Mouse (Mus musculus): ENCODE data around the gene Btbd17.

The Btbd17 gene

GRCm38 (mm10) chr11:114795848-114796322 is at the start of gene Btbd17:
TSS of gene Btbd17 (minus strand) at chr11:114795945.
- ATAC-seq (ENCODE audit: low TSS enrichment): peak; percentile 15; the same call in 1 of the 2 replicates

- ATAC-seq (ENCODE audit: low TSS enrichment): no peak
Observed at GRCm38 (mm10) chr11:114844464-114845220, 48.9 kb upstream of the Btbd17 start.

GRCm38 (mm10) chr11:114843818-114844463 is 48.2 kb upstream of the Btbd17 start:
- ATAC-seq (ENCODE audit: low TSS enrichment): peak; percentile 83

- no peak for ATAC-seq (ENCODE audit: low TSS enrichment)
Observed at GRCm38 (mm10) chr11:114833166-114833565, 37.4 kb upstream of the Btbd17 start.

GRCm38 (mm10) chr11:114830433-114830773 is 34.7 kb upstream of the Btbd17 start:
- ATAC-seq (ENCODE audit: low TSS enrichment): no peak

- no peak for ATAC-seq (ENCODE audit: low TSS enrichment)
Observed at GRCm38 (mm10) chr11:114829499-114830432, 34.0 kb upstream of the Btbd17 start.

GRCm38 (mm10) chr11:114826686-114827085 is 30.9 kb upstream of the Btbd17 start:
- ATAC-seq (ENCODE audit: low TSS enrichment): no peak

GRCm38 (mm10) chr11:114823199-114823725 is 27.5 kb upstream of the Btbd17 start:
- peak; percentile 31; the same call in 1 of the 2 replicates for ATAC-seq (ENCODE audit: low TSS enrichment)

GRCm38 (mm10) chr11:114822727-114823126 is 27.0 kb upstream of the Btbd17 start:
- peak; percentile 98 for ATAC-seq (ENCODE audit: low TSS enrichment)

- ATAC-seq (ENCODE audit: low TSS enrichment): no peak
Observed at GRCm38 (mm10) chr11:114821325-114821724, 25.6 kb upstream of the Btbd17 start.

GRCm38 (mm10) chr11:114820444-114820843 is 24.7 kb upstream of the Btbd17 start:
- ATAC-seq (ENCODE audit: low TSS enrichment): no peak

- no peak for ATAC-seq (ENCODE audit: low TSS enrichment)
Observed at GRCm38 (mm10) chr11:114819110-114819509, 23.4 kb upstream of the Btbd17 start.

- no peak for ATAC-seq (ENCODE audit: low TSS enrichment)
Observed at GRCm38 (mm10) chr11:114818185-114818584, 22.4 kb upstream of the Btbd17 start.

- ATAC-seq (ENCODE audit: low TSS enrichment): no peak
Observed at GRCm38 (mm10) chr11:114816934-114817333, 21.2 kb upstream of the Btbd17 start.

GRCm38 (mm10) chr11:114814873-114815592 is 19.3 kb upstream of the Btbd17 start:
- ATAC-seq (ENCODE audit: low TSS enrichment): no peak

GRCm38 (mm10) chr11:114812731-114813240 is 17.0 kb upstream of the Btbd17 start:
- ATAC-seq (ENCODE audit: low TSS enrichment): peak; percentile 82; the same call in 1 of the 2 replicates

- ATAC-seq (ENCODE audit: low TSS enrichment): no peak
Observed at GRCm38 (mm10) chr11:114810344-114810743, 14.6 kb upstream of the Btbd17 start.

GRCm38 (mm10) chr11:114809371-114809770 is 13.6 kb upstream of the Btbd17 start:
- no peak for ATAC-seq (ENCODE audit: low TSS enrichment)

GRCm38 (mm10) chr11:114807686-114808427 is 12.1 kb upstream of the Btbd17 start:
- no peak for ATAC-seq (ENCODE audit: low TSS enrichment)

GRCm38 (mm10) chr11:114807025-114807424 is 11.3 kb upstream of the Btbd17 start:
- no peak for ATAC-seq (ENCODE audit: low TSS enrichment)
